Mouse (Mus musculus) E14TG2a.4 (cell line): ENCODE measurements around the gene Colq.

ENCODE experiments used
- CTCF ChIP-seq: conservative IDR thresholded peaks from 2 replicates; pipeline ENCODE4 v1.5.1; 2014; ENCODE audit warnings: low read length
- NANOG ChIP-seq: IDR thresholded peaks from 2 replicates; pipeline ENCODE4 v1.6.1; 2014; ENCODE audit warnings: borderline replicate concordance, low read length, mixed read lengths
- POU5F1 ChIP-seq: IDR thresholded peaks from 2 replicates; pipeline ENCODE4 v1.6.1; 2014; ENCODE audit warnings: low read length, borderline replicate concordance

DNA sequence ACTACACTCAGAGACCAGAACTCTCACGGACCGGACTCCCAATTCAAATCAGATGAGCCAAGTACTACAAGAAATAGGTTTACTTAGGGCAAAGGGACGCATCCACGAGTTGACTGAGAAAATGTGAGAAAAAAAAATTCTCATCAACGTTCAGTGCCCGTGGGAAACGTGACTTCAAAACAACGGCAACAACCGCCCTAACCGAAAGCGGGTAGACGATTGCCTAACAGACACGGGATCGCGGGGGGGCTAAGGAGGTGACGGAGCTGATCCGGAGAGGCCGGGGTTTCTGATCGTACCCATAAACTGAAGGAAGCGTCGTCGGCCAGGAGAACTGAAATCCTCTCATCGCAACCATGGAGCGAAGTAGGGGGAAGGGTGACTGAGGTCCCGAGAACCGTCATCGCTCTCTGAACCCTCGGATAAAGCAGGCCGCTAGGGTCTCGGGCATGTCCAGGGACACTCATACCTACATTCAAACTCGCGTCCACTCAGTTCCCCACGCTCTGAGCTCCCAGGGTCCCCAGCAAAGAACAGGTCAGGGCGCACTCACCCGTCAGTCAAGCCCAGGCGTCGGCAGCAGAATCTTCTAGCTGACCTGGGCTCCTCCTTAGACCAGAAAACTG lies 96.7 kb downstream of the Colq start, which contains the start of gene Eaf1:
- TF ChIP-seq CTCF, result no peak
- no peak for TF ChIP-seq NANOG
- no peak for TF ChIP-seq POU5F1
